Mouse (Mus musculus) cortical plate, adult 2 months (tissue): ENCODE data around the gene Pld4. TPM values are rescaled to one million over a fixed set of nuclear protein-coding genes. Genes with fewer than 3 reads are reported as not detected.

Experiments used
- H3K27ac ChIP-seq: fragments of 200-500 bp; 2 replicates; pipeline ENCODE4 v1.5.1; 2012; ENCODE audit warnings: low read length, control low read depth, inconsistent platforms; ENCODE audit not compliant: insufficient read depth
- H3K4me1 ChIP-seq: fragments of 200-500 bp; 2 replicates; pipeline ENCODE4 v1.6.1; 2011; ENCODE audit warnings: low read length; ENCODE audit not compliant: control insufficient read depth, insufficient read depth
- H3K4me3 ChIP-seq: fragments of 200-500 bp; 2 replicates; pipeline ENCODE4 v1.5.1; 2011; ENCODE audit warnings: mild to moderate bottlenecking, low read length, control low read depth; ENCODE audit not compliant: insufficient read depth
- CTCF ChIP-seq: fragments of 200-500 bp; IDR thresholded peaks from 2 replicates; pipeline ENCODE4 v1.5.1; 2011; ENCODE audit warnings: mild to moderate bottlenecking, control low read depth, low read length; ENCODE audit not compliant: insufficient read depth; ENCODE audit errors: extremely low read depth
- POLR2A ChIP-seq: fragments of 200-500 bp; IDR thresholded peaks from 2 replicates; pipeline ENCODE4 v1.6.1; 2011; ENCODE audit warnings: mild to moderate bottlenecking, low read length, control low read depth; ENCODE audit not compliant: insufficient read depth; ENCODE audit errors: extremely low read depth
- polyA plus RNA-seq: library from polyadenylated mRNA; depleted of rRNA; stranded (reverse); fragments of >200 nt; gene quantifications from 2 replicates; pipeline ENCODE4 v1.2.3, GENCODE M21; 2012; rRNA removed

The Pld4 gene
- 16.3 and 18.9 TPM in 2 replicates for polyA plus RNA-seq

DNA sequence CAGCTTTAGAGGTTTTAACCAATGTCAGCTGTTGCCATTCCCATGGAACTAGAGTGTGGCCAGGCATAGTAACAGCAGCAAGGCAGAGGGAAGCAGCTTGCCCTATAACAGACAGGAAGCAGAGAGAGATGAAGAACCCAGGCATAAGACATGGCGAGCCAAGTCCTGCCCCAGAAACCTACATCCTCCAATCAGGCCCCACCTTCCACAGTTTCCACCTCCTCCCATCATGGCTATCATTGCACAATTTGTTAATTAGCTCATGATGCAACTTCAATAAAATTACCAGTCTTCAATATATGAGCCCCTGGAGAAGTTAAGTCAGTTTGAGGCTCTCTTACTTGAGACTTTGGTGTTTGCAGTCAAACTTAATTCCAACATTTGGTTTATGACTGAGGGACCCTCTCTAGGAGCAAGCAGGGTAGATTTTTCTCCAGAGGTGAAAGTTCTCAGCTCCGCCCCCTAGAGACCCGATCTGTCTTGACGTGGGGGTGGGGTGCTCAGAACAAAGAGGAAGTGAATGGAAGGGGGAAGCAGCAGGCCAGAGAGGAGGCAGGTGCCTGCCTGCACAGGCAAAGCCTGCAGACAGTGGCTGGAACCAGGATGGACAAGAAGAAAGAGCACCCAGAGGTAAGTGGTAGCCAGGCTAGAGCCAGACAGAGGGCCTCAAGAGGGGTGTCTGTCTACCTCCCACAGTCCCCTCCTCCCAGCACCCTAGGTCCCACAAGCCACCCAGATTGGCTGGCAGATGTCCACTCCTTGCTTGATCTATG, at the start of gene Pld4:
TSS of gene Pld4 (plus strand) at position 502 of the 773 bp plus-strand sequence.
- Histone ChIP-seq H3K4me3 (no peak within 1 kb of the TSS), H3K4me1 (no peaks in the 10 kb centered on the region), H3K27ac (no peak within 1 kb of the TSS)
- TF ChIP-seq POLR2A: 0 out of 2 replicates have a peak, but pooled peaks have one; percentile 9
- no peak for TF ChIP-seq CTCF

DNA sequence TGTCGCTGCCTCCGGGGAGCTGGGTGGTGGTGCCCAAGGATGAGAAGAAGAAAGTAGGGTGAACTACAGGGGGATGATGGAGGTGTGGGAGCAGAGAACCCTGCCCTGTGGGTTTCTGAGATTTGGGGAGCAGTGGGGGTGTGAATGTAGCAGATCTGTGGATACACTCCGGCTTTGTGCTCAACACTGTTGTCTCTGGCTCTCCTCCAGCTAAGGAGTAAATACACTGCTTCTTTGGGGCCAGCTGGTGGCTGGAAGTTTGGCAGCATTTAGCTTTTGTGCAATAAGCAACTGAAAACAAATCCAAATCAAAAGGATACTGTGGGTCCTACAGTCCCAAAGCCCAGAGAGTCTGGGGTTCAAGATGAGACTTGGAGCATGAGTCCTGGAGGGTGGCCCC, 46.5 kb upstream of the Pld4 start:
- no peak overlapping the region for H3K4me3 ChIP-seq
- H3K27ac ChIP-seq: no peak overlapping the region
- TF ChIP-seq POLR2A (no peak), CTCF (no peak)
- H3K4me1 ChIP-seq: no peaks in the 10 kb centered on the region

DNA sequence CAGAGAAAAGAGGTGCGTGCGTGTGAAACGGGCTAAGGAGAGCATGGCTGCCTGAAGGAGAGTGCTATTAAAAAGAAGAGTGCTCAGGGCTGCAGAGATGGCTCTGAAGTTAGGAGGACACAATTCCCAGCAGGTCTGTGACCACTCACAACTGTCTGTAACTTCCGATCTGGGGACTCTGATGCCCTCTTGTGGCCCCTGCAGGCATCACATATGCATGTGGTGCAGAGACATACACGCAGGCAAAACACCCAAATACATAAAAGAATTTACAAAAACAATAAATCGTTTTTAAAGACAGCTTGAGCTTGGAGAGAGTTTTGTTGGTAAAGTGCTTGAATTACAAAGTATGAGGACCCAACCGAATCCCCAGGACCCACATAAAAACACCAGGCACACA, 43.3 kb upstream of the Pld4 start:
- TF ChIP-seq POLR2A (no peak), CTCF (peak; percentile 51)
- Histone ChIP-seq H3K4me1 (no peaks in the 10 kb centered on the region), H3K4me3 (no peak overlapping the region), H3K27ac (no peak overlapping the region)

GRCm38 (mm10) chr12:112718995-112719394, 41.5 kb upstream of the Pld4 start:
- Histone ChIP-seq H3K4me1 (no peaks in the 10 kb centered on the region), H3K4me3 (no peak overlapping the region), H3K27ac (no peak overlapping the region)
- TF ChIP-seq CTCF (no peak), POLR2A (no peak)

DNA sequence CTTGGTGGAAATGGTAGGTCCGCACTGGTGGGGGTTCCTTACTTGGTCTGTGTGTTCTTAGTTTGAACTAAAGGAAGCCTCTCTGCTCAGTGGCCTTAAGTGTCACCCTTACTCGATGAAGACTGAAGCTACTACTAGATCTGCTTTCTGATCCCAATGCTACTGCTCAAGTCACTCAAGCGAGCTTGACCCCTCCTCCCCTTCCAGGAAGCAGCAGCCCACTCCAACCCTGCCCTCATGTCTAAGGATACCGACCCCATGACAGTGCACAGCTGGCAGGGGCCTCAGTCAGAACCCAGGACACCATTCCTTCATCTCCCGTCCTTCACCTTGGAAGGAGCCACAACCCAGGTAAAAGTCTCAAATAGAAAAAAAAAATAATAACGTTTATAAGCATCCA, 40.2 kb upstream of the Pld4 start, which contains the start of gene Cep170b:
TSS of gene Cep170b (plus strand) at position 240 of the 400 bp plus-strand sequence.
- TF ChIP-seq CTCF (no peak), POLR2A (no peak)
- no peak within 1 kb of the TSS for H3K27ac ChIP-seq
- peak within 1 kb of the TSS; percentile 63 for H3K4me3 ChIP-seq
- H3K4me1 ChIP-seq: no peaks in the 10 kb centered on the region

GRCm38 (mm10) chr12:112720890-112721423, 39.5 kb upstream of the Pld4 start:
- Histone ChIP-seq H3K4me3 (peak overlapping the region; percentile 63; the same call in 1 of the 2 replicates), H3K27ac (no peak overlapping the region), H3K4me1 (no peaks in the 10 kb centered on the region)
- no peak for TF ChIP-seq POLR2A
- no peak for TF ChIP-seq CTCF

DNA sequence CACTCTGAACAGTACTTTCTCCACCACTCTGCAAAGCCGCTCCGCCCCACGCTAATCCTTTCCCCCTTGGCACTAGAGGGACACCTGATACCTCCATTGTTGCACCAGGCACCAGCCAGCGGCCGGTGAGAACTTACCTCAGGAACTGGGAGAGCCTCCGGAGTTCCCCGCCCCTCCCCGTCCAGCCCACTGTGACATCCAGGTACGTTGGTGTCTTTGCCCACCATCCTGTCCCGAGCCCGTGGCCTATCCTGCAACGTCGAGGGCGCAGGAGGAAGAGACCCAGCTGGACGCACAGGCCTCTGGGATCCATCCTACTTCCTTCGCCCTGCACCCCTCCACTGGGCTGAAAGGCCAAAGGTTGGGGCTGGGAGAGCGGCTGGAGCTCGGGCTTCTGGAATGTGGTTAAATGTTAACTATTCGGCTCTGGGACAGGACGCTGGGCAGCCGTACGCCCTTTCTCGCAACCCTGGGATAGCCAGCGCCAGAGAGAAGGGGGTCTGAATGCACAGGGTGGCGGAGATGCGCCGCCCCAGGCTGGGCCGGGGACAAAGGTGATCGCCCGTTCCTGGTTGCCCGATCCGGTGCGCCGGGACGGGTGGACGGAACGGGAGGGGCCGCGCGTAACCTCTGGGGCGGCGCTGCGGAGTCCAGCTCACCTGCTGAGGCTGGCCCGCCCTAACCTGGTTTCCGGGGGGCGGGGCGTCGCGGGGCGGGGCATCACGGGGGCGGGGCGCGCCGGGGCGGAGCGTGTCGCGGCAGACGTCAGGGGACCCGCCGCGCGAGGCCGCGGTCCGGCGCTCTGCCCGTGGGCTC, 38.8 kb upstream of the Pld4 start:
- Histone ChIP-seq H3K4me1 (no peaks in the 10 kb centered on the region), H3K27ac (no peak overlapping the region), H3K4me3 (peak overlapping the region; percentile 63)
- 0 out of 2 replicates have a peak, but pooled peaks have one; percentile 26 for TF ChIP-seq POLR2A
- no peak for TF ChIP-seq CTCF

DNA sequence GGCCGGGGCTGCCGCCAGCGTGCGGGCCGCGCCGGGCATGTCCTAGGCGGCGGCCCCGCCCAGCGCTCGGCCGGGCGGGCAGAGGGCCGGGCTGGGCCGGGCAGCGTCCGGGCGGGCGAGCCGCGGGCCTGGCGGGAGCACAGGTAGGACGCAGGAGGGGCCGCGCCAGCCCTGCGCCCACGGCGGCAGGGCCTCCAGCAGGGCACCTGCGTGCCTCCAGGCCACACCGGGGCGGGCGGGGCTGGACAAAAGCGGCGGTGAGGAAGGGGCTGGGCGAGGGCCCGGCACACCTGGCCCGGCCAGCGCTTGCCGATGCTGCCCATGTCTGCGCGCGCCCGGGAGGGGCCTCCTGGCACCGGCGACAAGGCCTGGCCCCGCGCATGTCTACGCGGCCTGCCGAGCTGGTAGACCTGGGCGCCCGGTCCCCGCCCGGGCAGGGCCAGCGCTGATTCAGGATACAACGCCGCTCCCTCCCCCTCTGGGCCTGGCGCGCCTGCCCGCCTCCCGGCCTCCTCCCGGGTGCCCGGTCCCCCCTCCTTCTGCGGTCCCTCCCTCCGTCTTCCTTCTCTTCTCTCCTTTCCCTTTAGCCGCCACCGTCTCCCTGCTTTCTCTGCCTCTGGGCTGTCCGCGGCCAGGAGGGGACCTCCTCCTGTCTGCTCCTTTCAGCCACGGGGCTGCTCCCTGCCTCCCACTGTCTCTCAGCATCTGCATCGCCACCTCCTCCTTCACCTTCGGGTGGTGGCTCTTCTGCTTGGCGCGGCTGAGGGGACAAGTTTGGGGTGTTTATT, 38.0 kb upstream of the Pld4 start:
- Histone ChIP-seq H3K27ac (peak overlapping the region; percentile 42; the same call in 1 of the 2 replicates), H3K4me1 (no peaks in the 10 kb centered on the region), H3K4me3 (peak overlapping the region; percentile 63)
- TF ChIP-seq POLR2A (0 out of 2 replicates have a peak, but pooled peaks have one; percentile 9), CTCF (no peak)

- Histone ChIP-seq H3K4me1 (peaks cover 1% of the 10 kb centered on the region; the same call in 1 of the 2 replicates), H3K27ac (peak overlapping the region; percentile 15; the same call in 1 of the 2 replicates)
- TF ChIP-seq POLR2A (0 out of 2 replicates have a peak, but pooled peaks have one; percentile 0), CTCF (no peak)
Observed at GRCm38 (mm10) chr12:112723028-112723330, 37.5 kb upstream of the Pld4 start.

More at GRCm38 (mm10) chr12:112723028-112723330, 37.5 kb upstream of the Pld4 start:
- H3K4me3 ChIP-seq: peak overlapping the region; percentile 63
